Mouse (Mus musculus) gastrocnemius, postnatal 36 days (tissue): ENCODE measurements around the gene Aph1c. TPM values are rescaled to one million over a fixed set of nuclear protein-coding genes. Genes with fewer than 3 reads are reported as not detected.
A peak's percentile ranks its signal among the peaks of the same experiment; 100 is the strongest.
"Not testable (repeated sequence)": the region's sequence is repeated elsewhere in the genome, so short reads cannot be mapped to it uniquely, and the experiment has no call there.

Experiments
- DNase-seq, 2 experiments: peaks; one replicate each; pipeline ENCODE4 v3.0.0; 2022
- intact Hi-C: fragments of 180-260 bp; cut with DNase I; formaldehyde crosslinking; loops from one replicate; pipeline ENCODE4 v1.15.1; 2025
- total RNA-seq, 2 experiments: library from RNA; stranded (reverse); gene quantifications; 2 replicates each; pipeline ENCODE4 v1.2.3; 2021

Gene Aph1c
- total RNA-seq, 2 experiments from 2014 or later, result 0.33 to 0.44 TPM

DNA sequence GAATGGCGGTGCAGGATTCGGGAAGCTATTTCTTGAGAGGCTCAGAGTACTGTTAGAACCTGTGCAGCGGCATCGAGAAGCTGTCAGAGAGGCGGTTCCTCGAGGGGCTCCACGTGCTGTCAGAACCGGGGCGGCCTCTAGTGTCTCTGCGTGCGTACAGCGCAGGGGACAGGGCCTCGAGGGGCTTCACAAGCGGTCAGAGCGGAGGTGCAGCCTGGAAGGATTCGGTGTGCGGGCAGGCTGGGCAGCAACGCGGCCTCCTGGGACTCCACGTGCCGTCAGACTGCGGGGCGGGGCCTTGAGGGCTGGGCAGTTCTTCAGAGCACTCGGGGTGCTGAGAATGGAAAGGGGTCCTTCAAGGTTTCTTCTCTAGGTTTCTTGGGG is 563 bp upstream of the Aph1c start:
- intact Hi-C loops, result loop anchor here (5.0 to 10.0 kb wide), 2 partner anchors 107 to 140 kb away; partner anchors contain the start of gene Lactb
- no peak for DNase-seq

- peak in 1 of 2 experiments; percentile 16 for DNase-seq
- intact Hi-C loops, result loop anchor here (5.0 to 10.0 kb wide), 2 partner anchors 37 to 141 kb away; partner anchors contain the start of genes Aph1b, Gm10647 and Lactb
These were observed 675 bp downstream of the Aph1c start for GRCm38 (mm10) chr9:66833851-66834250.

DNA sequence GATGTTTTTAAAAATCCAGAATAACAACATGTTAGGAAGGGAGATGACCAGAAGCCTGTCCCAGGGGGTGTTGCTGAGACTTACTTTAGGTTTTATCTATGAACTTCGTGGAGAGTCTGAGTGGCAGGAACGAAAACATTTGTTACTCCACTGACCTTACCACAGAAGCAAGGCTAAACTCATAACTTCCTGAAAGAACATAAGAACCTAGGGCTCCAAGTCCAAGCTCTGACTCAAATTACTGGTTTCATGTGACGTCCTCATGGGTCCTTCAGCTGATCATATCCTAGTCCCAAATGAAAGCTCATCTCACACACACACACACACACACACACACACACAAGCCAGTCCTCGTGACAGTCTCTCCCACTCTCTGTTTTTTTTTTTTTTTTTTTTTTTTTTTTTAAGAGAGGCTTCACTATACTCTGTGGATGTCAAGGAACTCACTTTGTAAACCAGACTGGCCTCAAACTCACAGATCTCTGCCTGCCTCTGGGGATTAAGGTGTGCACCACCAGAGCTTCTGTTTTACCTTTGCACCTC is 2.1 kb downstream of the Aph1c start:
- intact Hi-C loops, result loop anchor here (5.0 to 10.0 kb wide), 2 partner anchors 35 to 142 kb away; partner anchors contain the start of genes Aph1b, Gm10647 and Lactb
- no peak for DNase-seq

DNA sequence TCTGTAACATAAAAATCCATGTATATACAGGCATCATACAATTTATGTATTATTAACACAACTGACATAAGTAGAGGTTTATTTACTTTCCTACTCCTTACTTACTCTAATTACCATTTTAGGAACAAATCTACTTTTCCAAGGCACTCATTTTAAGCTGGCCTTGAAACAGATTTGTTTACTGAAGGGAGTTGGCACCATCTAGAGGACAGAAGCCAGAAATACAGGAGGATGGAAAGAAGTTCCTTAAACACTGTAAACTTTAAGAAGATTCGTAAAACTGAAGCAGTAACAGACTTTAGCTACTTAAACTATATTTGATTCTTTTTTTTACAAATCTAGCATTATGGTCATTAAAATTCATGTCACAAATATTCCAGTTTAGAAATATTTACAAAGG is 8.5 kb downstream of the Aph1c start:
- no peak for DNase-seq
- intact Hi-C loops, result loop anchor here (5.0 kb wide), 2 partner anchors 179 to 359 kb away; no protein-coding TSS in a partner anchor

- DNase-seq, intact Hi-C loops: not testable (repeated sequence)
These were observed 12.3 kb downstream of the Aph1c start for GRCm38 (mm10) chr9:66822255-66822654.

DNA sequence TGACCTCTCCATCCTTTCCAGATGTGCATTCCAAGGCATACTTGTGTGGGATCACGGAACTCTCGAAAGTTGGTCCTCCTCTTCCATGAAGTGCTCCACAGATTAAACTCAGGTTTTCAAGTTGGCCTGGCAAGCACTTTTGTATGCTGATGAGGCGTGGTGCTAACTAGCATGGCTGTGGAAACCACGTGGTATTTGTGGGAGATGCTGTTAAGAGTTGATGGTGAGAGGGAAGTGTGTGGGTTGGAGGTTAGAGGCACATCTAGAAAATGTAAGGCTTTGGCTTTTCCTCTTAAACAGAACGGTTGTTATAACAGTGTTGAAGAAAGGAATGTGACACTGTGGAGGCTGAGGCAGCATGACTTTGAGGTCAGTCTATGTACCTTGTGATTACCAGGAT is 13.5 kb downstream of the Aph1c start:
- intact Hi-C loops, result no loop called here
- DNase-seq, result no peak

- intact Hi-C loops, result no loop called here
- no peak for DNase-seq
These were observed 21.1 kb downstream of the Aph1c start for GRCm38 (mm10) chr9:66813392-66813791.

- DNase-seq, intact Hi-C loops: not testable (repeated sequence)
These were observed 28.6 kb downstream of the Aph1c start for GRCm38 (mm10) chr9:66805951-66806350.

DNA sequence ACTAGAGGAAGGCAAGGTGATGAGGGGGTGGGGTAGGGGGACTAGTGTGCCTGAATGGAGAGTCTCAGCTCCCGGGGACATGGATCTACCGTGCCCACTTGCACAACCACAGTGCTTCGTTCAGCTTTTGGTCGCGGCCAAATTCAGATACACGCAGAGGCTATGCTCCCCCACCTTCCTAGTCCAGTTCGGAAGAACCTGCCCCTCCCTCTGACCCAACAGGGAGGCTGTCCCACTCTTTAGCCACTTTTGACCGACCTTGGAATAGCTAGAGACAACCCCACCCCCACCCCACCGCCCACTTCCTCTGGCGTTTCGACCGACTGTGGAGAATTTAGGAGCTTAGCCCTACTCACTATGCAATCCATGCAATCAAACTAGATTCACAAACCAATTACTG is 32.6 kb downstream of the Aph1c start:
- no peak for DNase-seq
- intact Hi-C loops, result no loop called here

GRCm38 (mm10) chr9:66796739-66797138 is 37.8 kb downstream of the Aph1c start, which contains the start of gene Gm10647:
Gene Gm10647, plus strand, starts transcription at chr9:66797039.
- no peak for DNase-seq
- intact Hi-C loops, result loop anchor here (5.0 kb wide), 1 partner anchor 36 kb away; the partner anchor contains the start of gene Aph1c

GRCm38 (mm10) chr9:66795464-66796324 is 38.8 kb downstream of the Aph1c start, which contains the start of gene Aph1b:
Gene Aph1b, minus strand, starts transcription at chr9:66795490.
- DNase-seq, result peak; percentile 93 to 94
- intact Hi-C loops, result loop anchor here (5.0 kb wide), 1 partner anchor 37 kb away; the partner anchor contains the start of gene Aph1c

GRCm38 (mm10) chr9:66794629-66795463 is 39.7 kb downstream of the Aph1c start:
- intact Hi-C loops, result loop anchor here (5.0 kb wide), 1 partner anchor 37 kb away; the partner anchor contains the start of gene Aph1c
- DNase-seq, result no peak

- intact Hi-C loops, result loop anchor here (2.0 to 5.0 kb wide), 3 partner anchors 81 to 276 kb away; partner anchors contain the start of gene Fbxl22
- no peak for DNase-seq
These were observed 46.7 kb downstream of the Aph1c start for GRCm38 (mm10) chr9:66787821-66788220.

DNA sequence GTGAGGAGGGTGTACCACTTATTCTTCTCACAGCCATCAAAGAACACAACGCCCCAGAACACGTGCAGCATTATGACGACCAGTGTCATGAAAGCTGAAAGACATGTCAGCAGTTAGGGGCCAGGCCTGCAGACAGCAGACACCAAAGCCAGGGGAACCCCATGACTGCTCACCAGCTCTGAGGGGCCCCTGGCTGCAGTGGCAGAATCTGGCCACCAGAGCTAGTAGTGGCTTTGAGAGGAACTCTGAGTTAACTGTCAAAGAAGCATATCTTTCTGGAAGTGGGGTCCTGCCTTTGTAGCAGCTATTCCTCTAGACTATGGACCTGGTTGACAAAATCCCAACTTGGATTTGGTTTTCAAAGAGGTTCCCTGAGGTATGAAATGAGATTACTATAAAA is 50.0 kb downstream of the Aph1c start:
- intact Hi-C loops, DNase-seq: not testable (repeated sequence)

DNA sequence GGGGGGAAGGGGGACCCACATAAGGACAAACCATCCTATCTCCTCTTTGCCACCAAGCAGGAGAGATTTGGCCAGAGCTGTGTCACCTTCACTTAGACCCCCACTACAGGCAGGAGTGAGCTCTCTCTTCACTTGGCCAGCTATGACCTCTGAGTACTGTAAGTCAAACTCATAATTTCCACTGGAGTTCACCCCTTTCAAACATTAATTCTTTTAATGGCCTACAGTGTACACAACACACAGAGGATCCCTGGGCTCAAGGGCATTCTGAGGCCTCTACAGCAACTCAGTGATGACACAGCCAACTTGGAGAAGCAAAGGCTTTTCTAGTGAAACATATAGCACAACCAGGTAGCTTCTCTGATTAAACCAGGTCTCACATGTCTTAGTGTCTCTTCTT is 63.8 kb downstream of the Aph1c start:
- no peak for DNase-seq
- intact Hi-C loops, result no loop called here

DNA sequence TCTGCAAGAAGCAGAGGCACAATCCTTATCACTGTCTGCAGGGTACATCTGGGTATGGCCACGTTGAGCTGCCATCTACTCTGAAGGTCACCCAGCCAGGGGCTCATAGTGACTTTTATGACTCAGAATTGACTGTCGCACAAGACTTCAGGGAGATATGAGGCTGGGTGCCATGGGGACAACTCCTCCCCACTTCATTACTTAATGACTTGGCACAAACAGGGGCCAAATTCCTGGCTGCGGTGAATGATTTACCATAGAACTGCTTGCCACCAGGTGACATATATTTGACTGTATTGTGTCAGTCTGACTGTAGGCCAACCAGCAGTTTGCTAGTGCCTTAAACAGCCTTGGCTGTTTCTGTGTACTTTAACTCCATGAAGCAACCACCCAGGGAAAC is 65.3 kb downstream of the Aph1c start:
- intact Hi-C loops, result no loop called here
- DNase-seq, result no peak

DNA sequence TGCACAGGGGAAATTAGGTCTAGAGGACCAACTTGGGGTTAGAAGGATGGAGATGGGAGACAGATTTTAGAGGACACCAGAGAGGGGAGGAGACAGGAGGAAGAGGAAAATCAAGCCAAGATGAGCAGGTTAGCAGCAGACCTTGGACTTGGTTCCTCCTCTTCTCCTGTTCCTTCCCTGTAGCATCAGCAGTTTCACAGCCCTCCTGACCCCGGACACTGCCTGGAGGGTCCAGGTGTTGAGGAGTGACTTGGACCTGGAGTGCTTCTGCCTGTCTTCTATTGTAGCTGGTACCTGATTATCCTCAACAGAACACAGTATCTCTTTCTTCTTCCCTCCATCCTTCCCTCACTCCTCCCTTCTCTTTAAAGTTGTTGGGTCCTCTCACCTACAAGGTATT is 65.8 kb downstream of the Aph1c start:
- DNase-seq, result no peak
- intact Hi-C loops, result no loop called here
